Mouse (Mus musculus) spleen, postnatal 4 days (tissue): ENCODE results near the gene Rpl9-ps6.
"Not testable (repeated sequence)": the region's sequence is repeated elsewhere in the genome, so short reads cannot be mapped to it uniquely, and the experiment has no call there.

Source experiments
- DNase-seq, 2 experiments: peaks; one replicate each; pipeline ENCODE4 v3.0.0; 2022; ENCODE audit warnings: low spot score in 2 of 2

Gene Rpl9-ps6

DNA sequence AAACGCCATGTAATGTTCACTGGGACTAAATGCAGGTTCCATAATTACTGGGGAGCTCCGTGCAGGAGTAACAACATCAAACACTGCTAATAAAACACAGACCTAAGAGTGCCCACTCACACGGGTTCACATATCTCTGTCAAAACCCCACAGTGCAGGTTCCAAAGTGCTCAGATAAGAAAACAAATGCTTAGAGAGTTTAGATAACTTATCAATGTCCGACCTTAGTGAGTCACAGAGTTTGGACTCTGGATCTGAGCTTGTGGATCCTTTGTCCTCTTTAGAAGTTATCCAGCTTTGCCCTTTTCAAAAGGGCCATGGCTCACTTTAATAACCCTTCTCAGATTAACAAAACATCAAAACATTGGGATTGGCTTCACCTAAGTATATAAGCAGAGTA, 15.1 kb upstream of the Rpl9-ps6 start:
- no peak for DNase-seq

DNA sequence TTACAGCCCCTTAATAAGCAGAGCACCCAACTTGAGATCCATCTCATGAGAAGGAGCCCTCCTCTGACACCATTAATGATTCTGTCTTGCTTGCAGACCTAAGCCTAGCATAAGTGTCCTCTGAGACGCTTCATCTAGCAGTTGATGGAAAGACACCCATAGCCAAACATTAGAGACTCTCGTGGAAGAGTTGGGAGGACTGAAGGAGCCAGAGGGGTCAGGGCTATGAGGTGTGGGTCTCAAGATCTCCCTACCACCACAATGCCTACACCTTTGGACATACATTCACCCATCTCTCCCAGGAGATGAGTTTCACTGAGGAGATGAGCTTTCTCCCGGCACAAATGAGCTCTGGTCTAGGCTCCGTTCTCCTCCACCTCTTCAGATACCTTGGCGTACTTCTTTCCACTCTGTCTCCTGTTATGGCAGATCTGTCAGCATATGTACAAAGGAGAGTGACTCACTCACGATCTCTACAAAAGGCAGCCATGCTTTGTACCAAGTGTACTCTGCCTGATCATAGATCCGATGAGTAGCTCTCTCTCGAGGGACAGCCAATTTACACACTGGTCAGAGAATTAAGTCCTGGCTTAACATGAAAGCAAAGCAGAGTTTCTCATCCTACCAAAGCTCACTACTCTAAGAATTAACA, 14.5 kb upstream of the Rpl9-ps6 start:
- DNase-seq: no peak

DNA sequence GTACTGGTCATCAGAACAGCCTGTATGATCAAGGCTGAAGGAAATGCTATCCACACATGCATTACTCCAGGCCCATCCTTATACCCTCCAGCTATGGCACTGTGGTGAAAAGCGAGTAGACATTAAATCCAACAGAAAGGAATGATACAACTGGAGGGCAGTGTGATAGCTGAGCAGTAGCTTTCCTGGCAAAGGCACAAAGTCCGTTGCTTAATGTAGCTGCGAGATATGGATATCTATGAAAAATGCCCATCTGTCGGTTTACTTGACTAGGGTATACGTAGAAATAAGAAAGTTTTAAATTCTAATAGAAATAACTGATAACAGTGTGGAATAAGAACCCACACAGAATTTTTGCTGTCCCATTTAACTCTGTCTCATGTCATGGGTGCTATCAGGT, 13.9 kb upstream of the Rpl9-ps6 start:
- DNase-seq: no peak

DNA sequence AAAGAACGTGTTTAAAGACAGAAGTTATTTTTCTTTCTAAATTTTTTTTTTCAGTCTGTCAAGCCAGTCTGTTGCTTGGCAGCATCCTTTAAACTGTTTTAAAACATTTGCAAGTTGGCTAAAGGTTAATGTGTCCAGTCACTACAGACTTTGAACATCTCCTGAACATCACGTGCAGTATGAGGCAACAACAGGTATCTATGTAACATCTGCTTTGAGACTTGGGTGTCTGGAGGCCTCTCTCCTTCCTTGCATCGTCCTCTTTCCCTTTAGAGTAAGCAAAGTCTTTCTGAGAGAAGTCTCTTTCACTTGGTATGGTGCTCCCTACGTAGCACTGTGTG, 10.3 kb upstream of the Rpl9-ps6 start:
- DNase-seq: no peak

DNA sequence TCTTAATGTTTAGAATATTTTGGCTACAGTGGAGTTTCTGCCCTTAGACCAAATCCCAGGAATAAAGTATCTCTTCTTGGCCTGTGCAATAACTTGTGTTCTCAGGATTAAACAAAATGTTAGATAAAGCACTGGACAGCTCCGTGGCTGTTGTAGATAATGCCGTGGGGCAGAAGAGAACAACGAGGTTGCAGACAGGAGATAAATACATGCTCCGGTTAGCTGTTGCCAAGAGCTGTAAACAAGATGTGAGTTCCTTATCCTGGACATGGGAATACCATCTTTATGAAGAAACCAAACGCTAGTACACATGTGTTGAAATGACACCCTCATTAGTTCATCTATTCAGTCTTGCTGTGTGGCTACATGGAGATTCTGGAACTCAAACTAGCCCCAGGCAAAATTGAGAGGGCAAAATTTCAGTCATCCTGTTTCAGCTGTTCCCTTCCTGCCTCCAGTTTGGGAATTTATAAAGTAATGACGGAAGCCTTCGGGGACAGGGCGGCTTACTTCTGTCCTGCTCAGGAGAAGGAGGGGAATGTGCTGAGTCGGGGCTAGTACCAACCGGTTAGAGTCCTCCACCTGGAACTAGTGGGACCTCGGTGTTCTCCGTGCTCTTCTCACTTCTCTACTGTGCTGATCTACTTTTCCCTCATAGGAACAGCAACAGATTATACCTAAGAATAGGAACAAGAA, 9.8 kb upstream of the Rpl9-ps6 start:
- peak in 1 of 2 experiments; percentile 38 for DNase-seq

DNA sequence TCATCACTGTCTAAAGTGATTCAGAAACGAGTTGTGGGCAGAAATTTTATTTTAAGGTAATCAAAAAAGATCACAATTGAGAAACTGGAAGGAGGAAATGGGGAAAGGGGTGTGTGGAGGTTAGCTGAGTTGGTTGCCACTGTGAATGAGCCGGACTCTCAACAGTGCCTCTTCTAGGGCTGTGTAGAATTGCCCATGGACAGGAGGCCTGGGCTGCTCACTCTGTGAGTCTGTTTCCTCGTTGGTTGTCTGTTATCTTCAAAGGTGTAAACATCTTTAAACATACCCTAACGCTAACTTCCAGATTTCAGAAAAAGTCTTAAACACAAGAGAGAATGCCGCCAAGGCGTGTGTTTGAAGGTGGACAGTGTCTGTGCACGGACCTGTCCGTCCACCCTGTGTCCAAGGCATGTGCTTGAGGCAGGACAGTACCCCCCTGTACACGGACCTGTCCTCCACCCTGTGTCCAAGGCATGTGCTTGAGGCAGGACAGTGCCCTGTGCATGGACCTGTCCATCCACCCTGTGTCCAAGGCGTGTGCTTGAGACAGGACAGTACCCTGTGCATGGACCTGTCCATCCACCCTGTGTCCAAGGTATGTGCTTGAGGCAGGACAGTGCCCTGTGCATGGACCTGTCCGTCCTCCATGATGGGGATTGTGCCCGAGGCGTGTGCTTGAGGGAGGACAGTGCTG, 4.3 kb upstream of the Rpl9-ps6 start:
- DNase-seq: no peak

DNA sequence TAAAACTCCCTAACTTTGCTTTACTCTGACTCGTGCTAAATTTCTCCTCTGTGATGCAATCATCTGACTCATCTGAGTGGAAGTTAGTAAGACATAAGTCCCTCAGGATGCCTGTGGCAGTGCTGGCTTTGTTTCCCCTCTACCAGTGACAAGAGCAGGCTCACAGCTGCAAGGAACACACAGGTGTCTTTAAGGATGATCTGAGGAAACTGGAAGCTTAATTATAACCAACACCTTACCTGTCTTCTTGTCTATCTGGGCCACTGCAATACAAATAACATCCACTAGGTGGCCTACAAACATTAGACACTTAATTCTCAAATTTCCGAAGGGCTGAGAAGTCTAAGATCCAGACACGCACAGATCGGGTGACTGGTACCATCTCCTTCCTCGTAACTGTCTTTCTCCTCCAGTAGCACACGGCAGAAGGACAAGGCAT, 3.7 kb upstream of the Rpl9-ps6 start:
- DNase-seq: peak; percentile 50 to 79

DNA sequence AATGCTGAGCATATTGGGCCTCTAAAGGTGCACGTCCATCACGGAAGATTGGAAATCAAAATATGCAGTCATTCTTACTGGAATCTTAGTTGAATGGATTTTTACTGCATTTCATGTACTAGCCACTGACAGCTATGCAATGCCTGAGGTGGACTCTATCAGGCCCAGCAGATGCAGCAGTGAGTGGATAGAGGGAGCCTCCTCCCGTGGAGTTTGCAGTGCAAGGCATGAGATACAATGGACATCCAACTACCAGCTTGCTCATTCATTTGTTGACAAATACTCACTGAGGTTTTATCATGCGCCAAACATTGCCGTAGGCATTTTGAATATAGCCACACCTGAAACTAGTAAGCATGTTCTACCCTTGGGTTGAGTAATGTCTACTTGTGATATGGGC, 947 bp upstream of the Rpl9-ps6 start:
- DNase-seq: no peak

DNA sequence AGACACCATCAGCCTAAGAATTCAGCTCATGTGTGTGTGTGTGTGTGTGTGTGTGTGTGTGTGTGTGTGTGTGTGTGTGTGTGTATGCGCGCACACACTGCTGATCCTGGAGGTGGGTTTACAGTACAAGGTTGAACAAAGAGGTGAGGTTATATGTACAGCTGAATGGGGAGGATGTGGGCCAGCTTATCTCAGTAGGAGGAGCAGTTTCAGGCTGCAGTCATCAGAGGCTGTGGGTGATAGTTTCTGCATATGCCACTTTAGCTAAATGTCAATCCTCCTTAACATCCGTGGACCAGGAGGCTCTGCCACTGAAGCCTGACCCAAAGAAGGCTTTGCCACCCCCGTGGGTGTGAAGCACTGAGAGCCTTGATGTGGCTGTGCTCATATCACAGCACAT, 1.1 kb downstream of the Rpl9-ps6 start:
- no peak for DNase-seq

DNA sequence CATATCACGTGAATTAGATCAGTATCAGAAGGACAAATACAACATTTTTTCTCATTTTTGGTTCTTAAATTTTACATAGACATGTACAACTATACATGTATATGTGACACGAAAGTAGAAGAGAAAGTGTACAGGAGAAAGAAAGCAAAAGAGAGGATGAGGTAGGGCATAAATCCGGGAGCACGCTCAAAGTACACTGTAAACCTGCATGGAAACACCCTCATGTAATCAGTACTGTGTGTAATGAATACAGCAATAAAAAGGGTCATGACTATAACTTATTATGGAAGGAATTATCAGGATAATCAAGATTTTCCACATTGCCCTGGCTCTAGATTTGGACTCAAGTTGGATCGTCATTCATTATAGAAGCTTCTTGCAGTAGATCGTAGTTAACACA, 3.3 kb downstream of the Rpl9-ps6 start:
- no peak for DNase-seq

DNA sequence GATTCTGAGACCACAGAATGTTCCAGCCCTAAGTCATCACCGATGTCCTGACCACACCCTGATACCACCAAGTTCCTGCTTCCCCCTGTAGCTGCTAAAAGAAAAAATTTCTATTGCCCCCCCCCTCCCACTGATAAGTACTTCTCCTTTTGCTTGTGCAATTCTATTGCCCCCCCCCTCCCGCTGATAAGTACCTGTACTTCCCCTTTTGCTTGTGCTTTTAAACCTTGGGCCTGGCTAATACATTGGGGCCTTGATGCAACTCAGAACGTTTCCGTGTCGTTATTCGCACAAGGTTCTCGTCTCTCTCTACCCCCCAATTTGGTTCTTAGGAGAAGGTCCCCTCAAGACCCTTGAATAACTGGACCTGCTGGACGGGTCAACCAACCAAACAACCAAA, 8.7 kb downstream of the Rpl9-ps6 start:
- DNase-seq: not testable (repeated sequence)

DNA sequence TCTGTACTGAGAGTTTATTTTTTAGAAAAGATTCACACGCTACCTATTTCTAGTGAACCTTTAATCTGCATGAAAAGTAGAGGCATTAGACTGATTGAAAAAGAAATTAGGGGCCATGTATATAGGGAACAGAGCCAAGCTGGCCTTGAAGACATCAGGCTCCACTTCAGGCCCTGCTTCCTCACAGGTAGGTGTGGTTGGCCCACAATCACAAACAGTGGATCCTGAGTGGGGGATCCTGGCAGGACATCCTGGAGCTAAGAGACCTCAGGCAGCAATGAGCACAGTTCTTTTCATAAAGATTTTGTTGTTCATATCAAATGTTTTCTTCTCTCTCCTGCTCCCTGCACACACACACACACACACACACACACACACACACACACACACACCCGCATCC, 9.6 kb downstream of the Rpl9-ps6 start:
- DNase-seq: peak in 1 of 2 experiments; percentile 46

DNA sequence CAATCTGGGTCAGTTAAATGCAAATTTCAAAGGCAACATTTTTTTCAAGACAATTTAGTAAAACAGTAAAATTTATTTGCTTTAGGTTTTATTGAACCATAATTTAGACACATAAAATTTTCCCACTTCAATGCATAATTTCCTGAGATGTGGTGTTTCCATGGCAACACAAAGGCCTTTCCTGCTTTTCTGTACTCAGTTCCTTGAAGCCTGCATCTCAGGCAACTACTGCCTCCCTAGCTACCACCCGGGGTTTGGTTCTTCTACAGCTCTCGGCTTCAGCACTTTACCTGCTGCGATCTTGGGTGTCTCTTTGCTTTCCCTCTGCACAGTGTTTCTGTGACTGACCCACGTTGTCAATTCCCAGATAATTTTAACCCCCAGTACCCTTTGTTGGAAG, 14.1 kb downstream of the Rpl9-ps6 start:
- DNase-seq: peak in 1 of 2 experiments; percentile 45

DNA sequence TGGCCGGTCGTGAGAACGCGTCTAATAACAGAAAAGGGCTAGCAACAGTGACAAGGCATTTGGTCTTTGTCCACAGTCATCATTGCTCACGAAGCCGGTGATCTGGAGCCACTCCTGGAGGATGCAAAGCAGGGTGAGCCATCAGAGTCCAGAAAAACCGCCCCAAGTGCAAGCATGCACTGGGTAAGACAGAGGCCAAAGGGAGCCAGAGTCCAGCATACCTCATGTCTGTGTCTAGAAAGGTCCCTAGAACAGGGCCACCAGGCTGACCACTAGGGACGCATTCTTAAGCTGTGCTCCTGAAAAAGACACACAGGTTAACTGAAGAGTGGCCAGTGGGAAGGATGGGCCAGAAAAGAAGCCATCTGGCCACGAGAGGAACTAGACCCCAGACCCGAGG, 17.4 kb downstream of the Rpl9-ps6 start:
- peak in 1 of 2 experiments; percentile 52 for DNase-seq

DNA sequence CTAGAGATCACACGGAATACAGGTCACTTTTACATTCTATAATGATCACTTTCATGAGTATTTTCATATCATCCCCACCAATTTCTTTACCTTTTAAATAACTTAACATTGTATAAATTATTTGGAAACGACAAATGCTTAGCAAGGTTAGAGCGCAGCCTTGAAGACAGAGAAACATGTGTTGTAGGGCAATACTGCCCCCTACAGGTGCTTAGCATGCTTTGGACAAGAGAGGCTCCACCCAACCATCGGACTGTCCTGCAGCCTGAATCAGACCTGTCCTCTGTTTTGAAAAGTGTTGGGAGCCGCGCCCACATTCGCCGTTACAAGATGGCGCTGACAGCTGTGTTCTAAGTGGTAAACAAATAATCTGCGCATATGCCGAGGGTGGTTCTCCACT, 24.8 kb downstream of the Rpl9-ps6 start:
- DNase-seq: peak; percentile 36 to 67

DNA sequence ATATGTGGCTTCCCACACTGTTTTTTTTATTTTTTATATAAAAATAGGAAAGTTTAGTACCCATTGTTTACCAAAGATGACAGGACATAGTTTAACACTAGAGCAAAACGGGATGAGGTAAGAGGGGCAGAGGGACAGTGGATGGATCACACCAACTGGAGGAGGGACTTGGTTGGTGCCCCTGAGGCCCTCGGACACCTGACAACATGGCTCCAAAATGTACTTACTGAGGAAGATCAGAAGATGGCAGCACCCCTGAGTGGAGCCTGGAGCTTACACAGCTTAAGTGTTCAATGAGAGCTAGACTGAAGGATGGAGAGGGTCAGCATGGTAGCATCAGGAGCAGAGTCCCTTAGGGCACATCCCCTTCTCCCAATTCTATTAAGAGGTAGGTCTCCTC, 27.0 kb downstream of the Rpl9-ps6 start:
- no peak for DNase-seq

DNA sequence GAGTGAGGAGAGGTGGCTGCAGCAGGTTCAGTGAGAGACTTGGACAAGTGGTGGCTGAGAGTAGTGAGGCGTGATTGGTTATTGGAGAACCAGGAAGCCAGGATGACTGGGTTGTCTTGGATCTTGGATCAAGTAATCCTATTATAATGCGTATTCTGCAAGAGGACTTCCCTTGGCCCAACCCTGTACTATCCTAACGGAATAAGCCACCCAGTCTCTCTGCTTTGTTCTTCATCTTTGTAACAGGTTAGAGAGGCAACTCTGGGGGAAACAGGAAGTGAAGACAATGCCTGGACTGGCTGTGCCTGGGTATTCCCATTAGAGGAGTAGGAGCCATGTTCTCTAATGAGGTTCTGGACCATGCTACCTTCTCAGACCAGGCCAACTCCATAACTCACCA, 40.5 kb downstream of the Rpl9-ps6 start:
- DNase-seq: peak in 1 of 2 experiments; percentile 26

DNA sequence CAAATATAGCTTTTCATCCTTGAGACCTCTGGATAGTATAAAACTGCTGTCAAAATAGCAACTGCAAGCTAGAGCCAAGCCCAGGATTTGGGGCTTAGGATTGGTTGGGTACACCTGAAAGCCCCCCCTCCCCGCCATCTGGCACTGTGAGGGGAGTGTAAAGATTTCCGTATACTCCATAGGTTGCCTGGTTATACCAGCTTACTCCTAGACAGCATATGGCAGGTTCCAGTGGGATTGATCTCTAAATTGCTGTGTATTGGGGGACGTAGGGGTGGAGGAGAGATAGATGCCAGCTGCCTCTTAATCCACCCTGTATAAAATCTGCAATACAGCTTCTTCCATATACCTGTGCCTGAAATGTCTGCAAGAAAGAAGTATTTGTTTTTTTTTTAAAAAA, 41.7 kb downstream of the Rpl9-ps6 start:
- DNase-seq: peak in 1 of 2 experiments; percentile 20

DNA sequence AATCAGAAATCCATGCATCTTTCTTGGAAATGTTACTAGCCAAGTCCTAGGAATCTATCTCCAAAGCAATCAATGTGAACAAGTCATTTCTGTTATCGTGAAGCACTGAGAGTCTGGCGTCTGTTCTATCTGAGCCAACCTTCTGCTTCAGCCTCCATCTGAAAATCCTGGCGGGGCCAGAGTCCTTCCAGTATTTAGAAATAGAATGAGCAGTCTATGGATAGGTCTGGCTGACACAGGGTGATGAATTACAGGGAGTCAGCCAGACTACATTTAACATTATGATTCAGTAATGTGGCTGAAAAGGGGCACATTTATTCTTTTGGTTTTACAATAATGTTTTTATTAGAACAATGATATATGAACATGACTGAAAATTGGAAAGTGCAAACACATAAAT, 47.3 kb downstream of the Rpl9-ps6 start:
- peak in 1 of 2 experiments; percentile 22 for DNase-seq

DNA sequence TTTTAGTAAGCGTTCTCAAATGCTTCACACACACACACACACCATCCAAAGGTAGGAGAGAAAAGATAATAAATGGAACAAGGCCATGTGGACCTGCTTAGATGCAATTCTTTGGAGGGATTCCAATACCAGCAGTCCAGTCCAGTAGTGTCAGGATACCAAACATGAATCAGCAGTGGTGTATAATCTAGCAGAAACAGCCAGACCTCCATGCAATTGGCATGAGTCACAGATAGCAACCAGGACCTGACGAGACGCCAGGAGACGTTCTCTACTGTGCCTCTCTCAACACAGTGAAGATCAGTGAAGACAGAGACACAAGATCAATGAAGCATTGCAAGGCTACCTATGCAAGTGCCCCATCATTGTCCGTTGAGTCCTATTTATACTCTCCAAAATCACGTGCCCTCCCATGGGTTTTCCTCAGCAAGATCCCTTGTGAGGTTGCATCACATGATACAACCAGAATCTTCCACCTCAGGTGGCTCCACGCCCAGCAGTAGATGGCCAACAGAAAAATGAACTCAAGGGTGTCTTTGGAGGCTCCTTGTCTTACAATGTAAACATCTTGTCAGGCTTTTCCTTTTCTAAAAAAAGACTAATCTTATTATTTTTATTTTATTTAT, 49.6 kb downstream of the Rpl9-ps6 start:
- DNase-seq: no peak
